Mouse (Mus musculus): ENCODE measurements around the gene Cdh22. TPM values are rescaled to one million over a fixed set of nuclear protein-coding genes. Genes with fewer than 3 reads are reported as not detected.

Cdh22 gene
- 0.28 and 0.29 TPM in 2 replicates for polyA plus RNA-seq (2012; rRNA removed)

GRCm38 (mm10) chr2:165234613-165235291 lies at the start of gene Cdh22:
Gene Cdh22 (minus strand): TSS chr2:165234853.

GRCm38 (mm10) chr2:165090650-165091049 lies 144.0 kb downstream of the Cdh22 start, which contains the start of gene 1700025C18Rik:
Gene 1700025C18Rik (minus strand): TSS chr2:165090750.

Other genes with a start within 250 kb of the Cdh22 start
- 24.8 and 26.6 TPM in 2 replicates for gene Ncoa5, start 200.0 kb downstream of the Cdh22 start, polyA plus RNA-seq (2012; rRNA removed)
- 3.4 and 5.9 TPM in 2 replicates for gene Cd40, start 179.2 kb downstream of the Cdh22 start, polyA plus RNA-seq (2012; rRNA removed)
- gene 1700025C18Rik, start 144.1 kb downstream of the Cdh22 start, polyA plus RNA-seq (2012; rRNA removed) = not detected in 2 replicates
- 47.3 and 58.3 TPM in 2 replicates for gene Slc35c2, start 53.0 kb upstream of the Cdh22 start, polyA plus RNA-seq (2012; rRNA removed)
- 30.5 and 44.5 TPM in 2 replicates for gene Elmo2, start 91.6 kb upstream of the Cdh22 start, polyA plus RNA-seq (2012; rRNA removed)
- not detected in 2 replicates for gene Zfp663, start 133.9 kb upstream of the Cdh22 start, polyA plus RNA-seq (2012; rRNA removed)
- gene Zfp334, start 153.4 kb upstream of the Cdh22 start, polyA plus RNA-seq (2012; rRNA removed) = 0.96 and 1.2 TPM in 2 replicates
- gene Ocstamp, start 165.6 kb upstream of the Cdh22 start, polyA plus RNA-seq (2012; rRNA removed) = 0.55 and 0.68 TPM in 2 replicates
- gene Slc13a3, start 238.4 kb upstream of the Cdh22 start, polyA plus RNA-seq (2012; rRNA removed) = 0.68 and 1.0 TPM in 2 replicates

All from colon, adult 2 months (tissue).